Mouse (Mus musculus): Measurements from ENCODE around the gene Cracr2b. TPM values are rescaled to one million over a fixed set of nuclear protein-coding genes. Genes with fewer than 3 reads are reported as not detected.

Gene Cracr2b
- polyA plus RNA-seq (2014; fragmentation: Illumina TruSeq; extraction: RNeasy Lipid Tissue Mini Kit (QIAGEN cat#74804); ENCODE audit: low read depth, low replicate concordance): 1.9 TPM

GRCm38 (mm10) chr7:141460391-141461113, at the start of gene Cracr2b:
TSS of gene Cracr2b (plus strand) at chr7:141461094.

GRCm38 (mm10) chr7:141413809-141414584, 46.9 kb upstream of the Cracr2b start, which contains the start of gene Gatd1:
TSS of gene Gatd1 (minus strand) at chr7:141414136.

GRCm38 (mm10) chr7:141429310-141429709, 31.6 kb upstream of the Cracr2b start, which contains the start of gene Cend1:
TSS of gene Cend1 (minus strand) at chr7:141429491.

GRCm38 (mm10) chr7:141437178-141438120, 23.4 kb upstream of the Cracr2b start, which contains the start of gene Slc25a22:
TSS of gene Slc25a22 (minus strand) at chr7:141437892.

DNA sequence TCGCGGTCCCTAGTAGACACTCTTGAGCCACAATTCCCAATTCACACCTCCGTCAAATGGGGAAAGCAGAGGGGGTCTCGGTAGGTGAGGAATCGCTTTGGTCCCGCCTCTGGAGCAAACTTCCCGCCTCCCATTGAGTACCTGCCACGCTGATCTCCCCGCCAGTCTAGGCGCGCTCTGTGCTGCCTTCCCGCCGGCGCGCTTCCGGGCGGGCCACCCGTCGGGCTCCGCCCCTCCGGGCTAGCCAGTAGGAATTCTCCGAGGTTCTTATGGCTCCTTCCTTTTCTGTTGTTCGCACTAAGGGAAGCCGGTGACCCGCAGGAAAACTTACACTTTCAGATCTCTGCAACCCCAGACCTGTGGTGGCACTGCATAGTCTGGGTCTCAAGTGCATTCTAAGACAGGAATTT, 17.1 kb upstream of the Cracr2b start, which contains the start of gene Pidd1:
Pidd1 (minus strand) TSS at position 198 of the 410 bp plus-strand sequence.

DNA sequence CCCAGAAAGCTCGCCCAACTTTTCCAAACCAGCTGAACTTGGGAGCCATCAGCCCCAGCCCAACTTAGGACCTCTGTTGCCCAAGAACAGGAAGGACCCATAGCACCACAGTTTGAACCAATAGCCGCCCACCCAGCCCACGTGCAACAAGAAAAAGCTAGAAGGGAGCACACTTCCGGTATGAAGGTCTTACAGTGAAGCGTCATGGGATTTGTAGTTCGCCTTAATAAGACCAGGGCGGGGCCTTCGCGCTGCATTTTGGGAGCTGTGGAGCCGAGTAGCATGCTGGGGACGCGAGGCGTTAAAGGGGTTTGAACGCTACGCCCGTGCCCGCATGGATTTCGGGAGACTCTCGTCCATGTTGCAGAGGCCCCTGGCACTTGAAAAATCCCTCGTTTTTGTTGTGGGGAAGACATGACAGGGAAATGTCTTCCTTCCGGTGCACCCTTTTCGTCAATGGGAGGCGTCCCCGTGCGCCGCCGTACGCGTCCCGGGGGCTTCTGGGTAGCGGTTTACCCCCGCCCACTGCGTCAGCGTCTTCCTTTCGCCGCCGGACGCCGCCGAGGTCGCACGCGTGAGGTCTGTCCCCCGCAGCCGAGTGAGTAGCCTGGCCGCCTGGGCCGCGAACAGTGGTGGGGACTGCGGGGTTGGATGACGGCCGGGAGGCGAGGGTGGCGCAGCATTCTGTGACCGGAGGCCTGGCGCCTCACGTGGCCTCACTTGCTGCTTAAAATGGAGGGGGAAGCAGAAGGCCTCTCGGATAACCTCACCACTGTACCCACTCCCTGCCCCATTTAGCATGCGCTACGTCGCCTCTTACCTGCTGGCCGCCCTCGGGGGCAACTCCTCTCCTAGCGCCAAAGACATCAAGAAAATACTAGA, 13.5 kb upstream of the Cracr2b start, which contains the start of gene Rplp2:
Rplp2 (plus strand) TSS at position 261 of the 882 bp plus-strand sequence.

GRCm38 (mm10) chr7:141454967-141455551, 5.8 kb upstream of the Cracr2b start, which contains the start of gene Pnpla2:
TSS of gene Pnpla2 (plus strand) at chr7:141455198.

GRCm38 (mm10) chr7:141467230-141468030, 6.5 kb downstream of the Cracr2b start, which contains the start of gene Cd151:
TSS of gene Cd151 (plus strand) at chr7:141467392.

DNA sequence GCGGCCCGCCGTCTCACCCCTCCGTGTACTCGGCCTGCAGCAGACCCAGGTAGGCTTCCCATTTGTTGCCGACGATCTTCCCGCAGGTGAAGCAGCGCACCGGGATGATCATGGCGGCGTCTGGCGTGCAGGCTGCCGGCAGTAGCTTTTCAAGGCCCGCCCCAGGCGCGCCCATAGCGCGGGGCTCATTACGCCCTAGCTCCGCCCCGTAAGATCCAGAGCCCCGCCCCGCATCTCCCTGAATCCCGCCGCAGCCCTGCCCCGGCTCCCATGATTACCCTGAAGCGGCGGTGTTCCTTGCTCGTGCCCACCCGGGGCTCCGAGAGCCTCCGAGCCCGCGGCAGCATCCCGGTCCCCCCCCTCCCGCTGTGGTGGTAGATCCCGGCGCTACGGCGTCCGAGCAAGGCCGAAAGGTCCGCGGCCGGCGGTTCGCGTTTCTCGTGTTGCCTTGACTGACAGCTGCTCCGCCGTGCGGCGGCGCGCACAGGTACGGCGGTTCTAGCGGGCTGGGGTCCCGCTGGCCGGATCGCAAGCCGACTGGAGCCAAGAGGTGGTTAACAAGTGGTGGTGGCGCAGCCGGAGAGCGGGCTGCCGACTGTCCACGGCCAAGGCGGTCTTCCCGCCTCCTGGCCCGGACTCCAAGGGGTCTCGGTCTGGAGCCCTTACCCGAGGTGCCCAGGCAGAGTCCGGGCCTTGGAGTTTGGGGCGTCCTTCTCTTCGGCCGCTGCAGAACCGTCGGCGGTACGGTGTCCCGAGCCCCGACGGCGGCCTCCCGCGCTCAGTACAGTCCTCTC, 14.3 kb downstream of the Cracr2b start, which contains the start of the genes Polr2l and Tspan4:
Polr2l (minus strand) TSS at position 122 of the 794 bp plus-strand sequence.
Tspan4 (plus strand) TSS at position 230 of the 794 bp plus-strand sequence.

Other genes with a start within 250 kb of the Cracr2b start
- gene Lmntd2, start 247.0 kb upstream of the Cracr2b start, polyA plus RNA-seq (2014; fragmentation: Illumina TruSeq; extraction: RNeasy Lipid Tissue Mini Kit (QIAGEN cat#74804); ENCODE audit: low read depth, low replicate concordance): 0.66 TPM
- gene Rassf7, start 245.2 kb upstream of the Cracr2b start, polyA plus RNA-seq (2014; fragmentation: Illumina TruSeq; extraction: RNeasy Lipid Tissue Mini Kit (QIAGEN cat#74804); ENCODE audit: low read depth, low replicate concordance): 12.7 TPM
- 19.9 TPM for gene Phrf1, start 232.3 kb upstream of the Cracr2b start, polyA plus RNA-seq (2014; fragmentation: Illumina TruSeq; extraction: RNeasy Lipid Tissue Mini Kit (QIAGEN cat#74804); ENCODE audit: low read depth, low replicate concordance)
- gene Irf7, start 194.6 kb upstream of the Cracr2b start, polyA plus RNA-seq (2014; fragmentation: Illumina TruSeq; extraction: RNeasy Lipid Tissue Mini Kit (QIAGEN cat#74804); ENCODE audit: low read depth, low replicate concordance): 74.8 TPM
- 135 TPM for gene Cdhr5, start 184.3 kb upstream of the Cracr2b start, polyA plus RNA-seq (2014; fragmentation: Illumina TruSeq; extraction: RNeasy Lipid Tissue Mini Kit (QIAGEN cat#74804); ENCODE audit: low read depth, low replicate concordance)
- gene Sct, start 182.0 kb upstream of the Cracr2b start, polyA plus RNA-seq (2014; fragmentation: Illumina TruSeq; extraction: RNeasy Lipid Tissue Mini Kit (QIAGEN cat#74804); ENCODE audit: low read depth, low replicate concordance): not detected
- not detected for gene Drd4, start 169.1 kb upstream of the Cracr2b start, polyA plus RNA-seq (2014; fragmentation: Illumina TruSeq; extraction: RNeasy Lipid Tissue Mini Kit (QIAGEN cat#74804); ENCODE audit: low read depth, low replicate concordance)
- gene Deaf1, start 133.4 kb upstream of the Cracr2b start, polyA plus RNA-seq (2014; fragmentation: Illumina TruSeq; extraction: RNeasy Lipid Tissue Mini Kit (QIAGEN cat#74804); ENCODE audit: low read depth, low replicate concordance): 1.6 TPM
- gene Tmem80, start 133.4 kb upstream of the Cracr2b start, polyA plus RNA-seq (2014; fragmentation: Illumina TruSeq; extraction: RNeasy Lipid Tissue Mini Kit (QIAGEN cat#74804); ENCODE audit: low read depth, low replicate concordance): 17.6 TPM
- gene Eps8l2, start 122.2 kb upstream of the Cracr2b start, polyA plus RNA-seq (2014; fragmentation: Illumina TruSeq; extraction: RNeasy Lipid Tissue Mini Kit (QIAGEN cat#74804); ENCODE audit: low read depth, low replicate concordance): 14.2 TPM
- gene Taldo1, start 68.9 kb upstream of the Cracr2b start, polyA plus RNA-seq (2014; fragmentation: Illumina TruSeq; extraction: RNeasy Lipid Tissue Mini Kit (QIAGEN cat#74804); ENCODE audit: low read depth, low replicate concordance): 19.4 TPM
- gene Gatd1, start 47.0 kb upstream of the Cracr2b start, polyA plus RNA-seq (2014; fragmentation: Illumina TruSeq; extraction: RNeasy Lipid Tissue Mini Kit (QIAGEN cat#74804); ENCODE audit: low read depth, low replicate concordance): 10.9 TPM
- gene Cend1, start 31.6 kb upstream of the Cracr2b start, polyA plus RNA-seq (2014; fragmentation: Illumina TruSeq; extraction: RNeasy Lipid Tissue Mini Kit (QIAGEN cat#74804); ENCODE audit: low read depth, low replicate concordance): 1.3 TPM
- gene Slc25a22, start 23.2 kb upstream of the Cracr2b start, polyA plus RNA-seq (2014; fragmentation: Illumina TruSeq; extraction: RNeasy Lipid Tissue Mini Kit (QIAGEN cat#74804); ENCODE audit: low read depth, low replicate concordance): 1.7 TPM
- 0.28 TPM for gene Pidd1, start 17.1 kb upstream of the Cracr2b start, polyA plus RNA-seq (2014; fragmentation: Illumina TruSeq; extraction: RNeasy Lipid Tissue Mini Kit (QIAGEN cat#74804); ENCODE audit: low read depth, low replicate concordance)
- 29.5 TPM for gene Rplp2, start 13.7 kb upstream of the Cracr2b start, polyA plus RNA-seq (2014; fragmentation: Illumina TruSeq; extraction: RNeasy Lipid Tissue Mini Kit (QIAGEN cat#74804); ENCODE audit: low read depth, low replicate concordance)
- gene Pnpla2, start 5.9 kb upstream of the Cracr2b start, polyA plus RNA-seq (2014; fragmentation: Illumina TruSeq; extraction: RNeasy Lipid Tissue Mini Kit (QIAGEN cat#74804); ENCODE audit: low read depth, low replicate concordance): 3.7 TPM
- 35.4 TPM for gene Cd151, start 6.3 kb downstream of the Cracr2b start, polyA plus RNA-seq (2014; fragmentation: Illumina TruSeq; extraction: RNeasy Lipid Tissue Mini Kit (QIAGEN cat#74804); ENCODE audit: low read depth, low replicate concordance)
- gene Polr2l, start 14.0 kb downstream of the Cracr2b start, polyA plus RNA-seq (2014; fragmentation: Illumina TruSeq; extraction: RNeasy Lipid Tissue Mini Kit (QIAGEN cat#74804); ENCODE audit: low read depth, low replicate concordance): 0.79 TPM
- 0.79 TPM for gene Tspan4, start 14.1 kb downstream of the Cracr2b start, polyA plus RNA-seq (2014; fragmentation: Illumina TruSeq; extraction: RNeasy Lipid Tissue Mini Kit (QIAGEN cat#74804); ENCODE audit: low read depth, low replicate concordance)
- 4.4 TPM for gene Chid1, start 78.8 kb downstream of the Cracr2b start, polyA plus RNA-seq (2014; fragmentation: Illumina TruSeq; extraction: RNeasy Lipid Tissue Mini Kit (QIAGEN cat#74804); ENCODE audit: low read depth, low replicate concordance)
- 59.0 TPM for gene Ap2a2, start 101.1 kb downstream of the Cracr2b start, polyA plus RNA-seq (2014; fragmentation: Illumina TruSeq; extraction: RNeasy Lipid Tissue Mini Kit (QIAGEN cat#74804); ENCODE audit: low read depth, low replicate concordance)
- 0.13 TPM for gene Muc6, start 194.2 kb downstream of the Cracr2b start, polyA plus RNA-seq (2014; fragmentation: Illumina TruSeq; extraction: RNeasy Lipid Tissue Mini Kit (QIAGEN cat#74804); ENCODE audit: low read depth, low replicate concordance)
- gene Muc2, start 229.2 kb downstream of the Cracr2b start, polyA plus RNA-seq (2014; fragmentation: Illumina TruSeq; extraction: RNeasy Lipid Tissue Mini Kit (QIAGEN cat#74804); ENCODE audit: low read depth, low replicate concordance): 6,492 TPM

Data from sigmoid colon, adult 10 weeks (tissue).